Mouse (Mus musculus): ENCODE data around the gene Gm49450. TPM values are rescaled to one million over a fixed set of nuclear protein-coding genes. Genes with fewer than 3 reads are reported as not detected.

The Gm49450 gene
- polyA plus RNA-seq, 1 experiment, result 0.22 TPM

DNA sequence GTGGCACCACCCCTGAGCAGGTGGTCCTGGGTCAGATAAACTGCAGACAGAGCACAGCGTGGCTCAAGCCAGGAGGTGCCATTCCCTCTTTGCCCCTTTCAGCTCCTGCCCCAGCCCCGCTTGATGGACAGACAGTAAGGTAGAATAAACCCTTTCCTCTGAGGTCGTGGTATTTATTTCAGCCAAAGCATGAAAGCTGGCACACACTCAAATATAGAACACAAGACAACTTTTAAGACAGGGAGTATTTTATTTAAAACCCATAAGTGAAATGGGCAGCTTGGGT, 3.8 kb downstream of the Gm49450 start:
- no peak overlapping the region for H3ac ChIP-seq (ENCODE audit: control insufficient read depth, insufficient read length, low read depth)
- peaks cover 26% of the 10 kb centered on the region for H3K79me2 ChIP-seq (ENCODE audit: control insufficient read depth, insufficient read depth)
- peaks cover 27% of the 10 kb centered on the region for H3K36me3 ChIP-seq (ENCODE audit: control insufficient read depth, insufficient read depth)
- peaks cover 22% of the 10 kb centered on the region for H3K79me3 ChIP-seq (ENCODE audit: low read depth)
- no peak for TF ChIP-seq MYOG (IDR thresholded peaks at IDR 0.05; ENCODE audit: control insufficient read depth, extremely low read depth, insufficient read length)
- no peak for TF ChIP-seq USF1 (IDR thresholded peaks at IDR 0.05; ENCODE audit: low read depth)
- no peak for TF ChIP-seq CEBPB (IDR thresholded peaks at IDR 0.05; ENCODE audit: low read depth)
- TF ChIP-seq MAX (IDR thresholded peaks at IDR 0.05), result no peak
- no peak for TF ChIP-seq CTCF (IDR thresholded peaks at IDR 0.05; ENCODE audit: control insufficient read depth, insufficient read depth, insufficient read length)
- no peak for TF ChIP-seq MYOD1 (IDR thresholded peaks at IDR 0.05; ENCODE audit: control insufficient read depth, insufficient read length, low read depth)
- no peak for TF ChIP-seq FOSL1 (IDR thresholded peaks at IDR 0.05; ENCODE audit: insufficient read depth, low read length, poor library complexity, severe bottlenecking)
- no peak overlapping the region for H3K4me3 ChIP-seq (ENCODE audit: insufficient read depth, poor library complexity, severe bottlenecking)
- no peaks in the 10 kb centered on the region for H3K27me3 ChIP-seq (ENCODE audit: control insufficient read depth, insufficient read depth, insufficient read length)

GRCm38 (mm10) chr15:98948857-98949606, 4.3 kb downstream of the Gm49450 start:
- no peak for TF ChIP-seq MYOG (IDR thresholded peaks at IDR 0.05; ENCODE audit: control insufficient read depth, extremely low read depth, insufficient read length)
- no peak for TF ChIP-seq CEBPB (IDR thresholded peaks at IDR 0.05; ENCODE audit: low read depth)
- no peak for TF ChIP-seq USF1 (IDR thresholded peaks at IDR 0.05; ENCODE audit: low read depth)
- TF ChIP-seq CTCF (IDR thresholded peaks at IDR 0.05; ENCODE audit: control insufficient read depth, insufficient read depth, insufficient read length), result no peak
- TF ChIP-seq MYOD1 (IDR thresholded peaks at IDR 0.05; ENCODE audit: control insufficient read depth, insufficient read length, low read depth), result no peak
- no peak for TF ChIP-seq MAX (IDR thresholded peaks at IDR 0.05)
- no peak for TF ChIP-seq FOSL1 (IDR thresholded peaks at IDR 0.05; ENCODE audit: insufficient read depth, low read length, poor library complexity, severe bottlenecking)
- Histone ChIP-seq H3K79me3 (ENCODE audit: low read depth) (peaks cover 22% of the 10 kb centered on the region), H3K27me3 (ENCODE audit: control insufficient read depth, insufficient read depth, insufficient read length) (no peaks in the 10 kb centered on the region), H3K4me3 (ENCODE audit: insufficient read depth, poor library complexity, severe bottlenecking) (no peak overlapping the region), H3ac (ENCODE audit: control insufficient read depth, insufficient read length, low read depth) (no peak overlapping the region), H3K79me2 (ENCODE audit: control insufficient read depth, insufficient read depth) (peaks cover 26% of the 10 kb centered on the region), H3K36me3 (ENCODE audit: control insufficient read depth, insufficient read depth) (peaks cover 27% of the 10 kb centered on the region)

DNA sequence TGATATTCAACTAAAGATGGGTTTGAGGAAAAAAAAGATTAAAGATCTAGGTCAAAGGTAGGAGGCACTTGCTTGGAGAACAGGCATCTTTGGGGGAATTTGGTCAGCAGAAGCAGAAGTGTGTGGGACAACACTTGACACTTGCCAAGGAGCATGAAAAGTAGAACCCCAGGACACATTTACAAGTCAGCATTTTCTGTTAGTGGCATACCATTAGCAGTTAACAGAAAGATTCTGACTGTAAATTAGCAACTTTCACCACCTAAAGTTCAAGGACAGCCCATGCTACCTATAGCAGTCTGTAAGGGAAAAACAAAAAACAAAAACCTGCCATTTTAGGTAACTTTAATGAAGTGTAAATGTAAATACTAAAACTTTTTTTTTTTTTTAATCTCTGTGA, 5.0 kb downstream of the Gm49450 start:
- Histone ChIP-seq H3K4me3 (ENCODE audit: insufficient read depth, poor library complexity, severe bottlenecking) (no peak overlapping the region), H3ac (ENCODE audit: control insufficient read depth, insufficient read length, low read depth) (no peak overlapping the region), H3K36me3 (ENCODE audit: control insufficient read depth, insufficient read depth) (peaks cover 27% of the 10 kb centered on the region), H3K79me2 (ENCODE audit: control insufficient read depth, insufficient read depth) (peaks cover 26% of the 10 kb centered on the region), H3K27me3 (ENCODE audit: control insufficient read depth, insufficient read depth, insufficient read length) (no peaks in the 10 kb centered on the region), H3K79me3 (ENCODE audit: low read depth) (peaks cover 22% of the 10 kb centered on the region)
- no peak for TF ChIP-seq FOSL1 (IDR thresholded peaks at IDR 0.05; ENCODE audit: insufficient read depth, low read length, poor library complexity, severe bottlenecking)
- TF ChIP-seq USF1 (IDR thresholded peaks at IDR 0.05; ENCODE audit: low read depth), result no peak
- TF ChIP-seq CEBPB (IDR thresholded peaks at IDR 0.05; ENCODE audit: low read depth), result no peak
- no peak for TF ChIP-seq MYOD1 (IDR thresholded peaks at IDR 0.05; ENCODE audit: control insufficient read depth, insufficient read length, low read depth)
- no peak for TF ChIP-seq MYOG (IDR thresholded peaks at IDR 0.05; ENCODE audit: control insufficient read depth, extremely low read depth, insufficient read length)
- TF ChIP-seq CTCF (IDR thresholded peaks at IDR 0.05; ENCODE audit: control insufficient read depth, insufficient read depth, insufficient read length), result no peak
- TF ChIP-seq MAX (IDR thresholded peaks at IDR 0.05), result no peak

DNA sequence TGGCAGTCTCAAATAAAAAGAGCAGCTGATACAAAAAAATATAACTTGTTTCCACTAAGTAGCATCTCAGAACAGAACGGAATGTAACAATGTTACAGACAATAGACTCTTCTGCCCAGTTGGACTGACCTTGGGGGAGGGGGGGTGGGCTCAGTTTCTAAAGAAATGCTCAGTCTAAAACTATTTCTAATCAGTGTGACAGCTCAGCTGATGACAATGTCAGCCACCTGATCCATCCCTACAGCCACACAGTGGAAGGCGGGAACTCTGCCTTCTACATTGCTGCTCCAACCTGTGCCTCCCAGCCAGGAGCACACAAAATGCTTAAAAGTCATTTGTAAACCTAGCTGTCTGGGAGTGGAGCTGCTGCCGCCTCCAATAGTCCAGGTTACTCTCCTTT, 5.5 kb downstream of the Gm49450 start:
- Histone ChIP-seq H3ac (ENCODE audit: control insufficient read depth, insufficient read length, low read depth) (no peak overlapping the region), H3K4me3 (ENCODE audit: insufficient read depth, poor library complexity, severe bottlenecking) (no peak overlapping the region), H3K79me2 (ENCODE audit: control insufficient read depth, insufficient read depth) (peaks cover 21% of the 10 kb centered on the region), H3K27me3 (ENCODE audit: control insufficient read depth, insufficient read depth, insufficient read length) (no peaks in the 10 kb centered on the region), H3K79me3 (ENCODE audit: low read depth) (peaks cover 18% of the 10 kb centered on the region), H3K36me3 (ENCODE audit: control insufficient read depth, insufficient read depth) (peaks cover 27% of the 10 kb centered on the region)
- TF ChIP-seq USF1 (IDR thresholded peaks at IDR 0.05; ENCODE audit: low read depth) (no peak), MYOG (IDR thresholded peaks at IDR 0.05; ENCODE audit: control insufficient read depth, extremely low read depth, insufficient read length) (no peak), CTCF (IDR thresholded peaks at IDR 0.05; ENCODE audit: control insufficient read depth, insufficient read depth, insufficient read length) (no peak), CEBPB (IDR thresholded peaks at IDR 0.05; ENCODE audit: low read depth) (no peak), MYOD1 (IDR thresholded peaks at IDR 0.05; ENCODE audit: control insufficient read depth, insufficient read length, low read depth) (no peak), MAX (IDR thresholded peaks at IDR 0.05) (no peak), FOSL1 (IDR thresholded peaks at IDR 0.05; ENCODE audit: insufficient read depth, low read length, poor library complexity, severe bottlenecking) (no peak)

DNA sequence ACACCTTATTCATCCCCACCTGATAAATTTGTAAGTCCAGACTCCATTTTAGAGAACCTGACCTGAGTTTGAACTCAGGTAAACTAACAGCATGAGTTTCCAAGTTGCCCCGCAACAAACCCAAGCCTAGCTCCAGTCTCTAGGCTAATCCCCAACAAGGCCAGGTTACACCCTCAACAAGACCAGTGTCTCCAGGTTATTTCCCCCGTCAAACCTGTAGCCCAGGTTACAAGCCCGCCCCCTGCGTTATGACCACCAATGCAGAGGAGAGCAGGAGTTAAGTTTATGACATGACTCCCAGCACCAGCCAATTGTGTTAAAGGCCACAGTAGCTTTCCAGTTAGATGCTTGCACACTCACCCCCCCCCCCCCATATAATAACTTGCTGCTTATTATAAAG, 10.2 kb downstream of the Gm49450 start:
- Histone ChIP-seq H3K4me3 (ENCODE audit: insufficient read depth, poor library complexity, severe bottlenecking) (no peak overlapping the region), H3ac (ENCODE audit: control insufficient read depth, insufficient read length, low read depth) (no peak overlapping the region), H3K36me3 (ENCODE audit: control insufficient read depth, insufficient read depth) (no peaks in the 10 kb centered on the region), H3K79me2 (ENCODE audit: control insufficient read depth, insufficient read depth) (no peaks in the 10 kb centered on the region), H3K27me3 (ENCODE audit: control insufficient read depth, insufficient read depth, insufficient read length) (no peaks in the 10 kb centered on the region), H3K79me3 (ENCODE audit: low read depth) (no peaks in the 10 kb centered on the region)
- TF ChIP-seq FOSL1 (IDR thresholded peaks at IDR 0.05; ENCODE audit: insufficient read depth, low read length, poor library complexity, severe bottlenecking) (no peak), MYOD1 (IDR thresholded peaks at IDR 0.05; ENCODE audit: control insufficient read depth, insufficient read length, low read depth) (no peak), MYOG (IDR thresholded peaks at IDR 0.05; ENCODE audit: control insufficient read depth, extremely low read depth, insufficient read length) (no peak), MAX (IDR thresholded peaks at IDR 0.05) (no peak), USF1 (IDR thresholded peaks at IDR 0.05; ENCODE audit: low read depth) (no peak), CEBPB (IDR thresholded peaks at IDR 0.05; ENCODE audit: low read depth) (no peak), CTCF (IDR thresholded peaks at IDR 0.05; ENCODE audit: control insufficient read depth, insufficient read depth, insufficient read length) (no peak)
